Mouse (Mus musculus): ENCODE results near the gene Gbp2b. TPM values are rescaled to one million over a fixed set of nuclear protein-coding genes. Genes with fewer than 3 reads are reported as not detected.
"Not testable (repeated sequence)": the region's sequence is repeated elsewhere in the genome, so short reads cannot be mapped to it uniquely, and the experiment has no call there.

Gbp2b gene
- polyA plus RNA-seq, 1 experiment from 2014 or later, result 0.06 TPM

DNA sequence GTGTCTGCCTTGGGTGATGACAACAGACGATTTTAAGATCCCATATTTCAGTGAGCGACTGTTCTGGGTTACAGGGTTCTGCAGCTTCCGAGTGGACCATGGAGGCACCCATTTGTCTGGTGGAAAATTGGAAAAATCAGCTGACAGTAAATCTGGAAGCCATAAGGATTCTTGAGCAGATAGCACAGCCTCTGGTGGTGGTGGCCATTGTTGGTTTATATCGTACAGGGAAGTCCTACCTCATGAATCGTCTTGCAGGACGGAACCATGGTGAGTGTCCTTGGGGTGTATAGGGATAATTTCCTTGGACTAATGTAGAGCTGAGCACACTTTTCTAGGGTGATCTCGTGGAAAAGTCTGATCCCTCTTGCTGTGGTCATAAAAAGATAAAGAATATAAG is 33.0 kb upstream of the Gbp2b start:
- 83% methylated on average over 7 of the region's 7 CpGs for WGBS
- no peak overlapping the region for H3K4me3 ChIP-seq (ENCODE audit: low read depth, low read length)
- no peaks in the 10 kb centered on the region for H3K27me3 ChIP-seq (replicated peaks; ENCODE audit: control insufficient read depth, insufficient read depth, low read length)
- no peak for ATAC-seq (ENCODE audit: low read depth)
- H3K27ac ChIP-seq (replicated peaks; ENCODE audit: low read depth, low read length), result no peak overlapping the region
- H3K36me3 ChIP-seq (ENCODE audit: control insufficient read depth, insufficient read depth, low read length), result no peaks in the 10 kb centered on the region
- no peaks in the 10 kb centered on the region for H3K4me1 ChIP-seq (ENCODE audit: control insufficient read depth, insufficient read depth, low read length)
- no peak overlapping the region for H3K4me2 ChIP-seq (ENCODE audit: low read depth, low read length)
- no peaks in the 10 kb centered on the region for H3K9me3 ChIP-seq (ENCODE audit: control insufficient read depth, low read length)
- DNase-seq (ENCODE audit: low spot score), result no peak
- no peak overlapping the region for H3K9ac ChIP-seq (ENCODE audit: low read depth, low read length)

DNA sequence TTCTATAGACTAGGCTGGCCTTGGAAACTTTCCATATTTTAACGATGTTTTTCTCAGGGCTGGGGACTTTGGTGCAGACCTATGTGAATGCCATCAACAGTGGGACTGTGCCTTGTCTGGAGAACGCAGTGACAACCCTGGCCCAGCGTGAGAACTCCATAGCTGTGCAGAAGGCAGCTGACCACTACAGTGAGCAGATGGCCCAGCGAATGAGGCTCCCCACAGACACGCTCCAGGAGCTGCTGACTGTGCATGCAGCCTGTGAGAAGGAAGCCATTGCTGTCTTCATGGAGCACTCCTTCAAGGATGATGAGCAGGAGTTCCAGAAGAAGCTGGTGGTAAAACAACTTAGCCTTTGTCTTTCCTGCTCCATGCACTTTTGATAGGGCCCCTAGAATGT is 27.2 kb upstream of the Gbp2b start:
- ATAC-seq (ENCODE audit: low read depth), result not testable (repeated sequence)
- WGBS, result 66% methylated on average over 5 of the region's 5 CpGs

DNA sequence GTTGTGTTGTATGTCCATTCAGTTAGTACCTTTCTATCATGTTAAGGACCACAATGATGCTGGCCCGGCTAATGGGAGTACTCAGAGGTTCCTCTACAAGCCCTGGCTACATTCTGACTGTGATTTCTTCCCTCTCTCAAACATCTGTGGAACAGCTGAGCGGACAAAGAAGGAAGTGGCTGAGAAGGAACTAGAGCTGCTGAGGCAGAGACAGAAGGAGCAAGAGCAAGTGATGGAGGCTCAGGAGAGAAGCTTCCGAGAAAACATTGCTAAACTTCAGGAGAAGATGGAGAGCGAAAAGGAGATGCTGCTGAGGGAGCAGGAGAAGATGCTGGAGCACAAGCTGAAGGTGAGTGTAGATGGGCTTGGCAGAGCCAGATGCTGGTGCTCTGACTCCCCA is 23.9 kb upstream of the Gbp2b start:
- H3K4me1 ChIP-seq (ENCODE audit: control insufficient read depth, insufficient read depth, low read length), result no peaks in the 10 kb centered on the region
- no peak for DNase-seq (ENCODE audit: low spot score)
- no peak overlapping the region for H3K4me3 ChIP-seq (ENCODE audit: low read depth, low read length)
- no peaks in the 10 kb centered on the region for H3K9me3 ChIP-seq (ENCODE audit: control insufficient read depth, low read length)
- H3K9ac ChIP-seq (ENCODE audit: low read depth, low read length), result no peak overlapping the region
- WGBS, result 78% methylated on average over 4 of the region's 4 CpGs
- no peak overlapping the region for H3K4me2 ChIP-seq (ENCODE audit: low read depth, low read length)
- no peak for ATAC-seq (ENCODE audit: low read depth)
- H3K27me3 ChIP-seq (replicated peaks; ENCODE audit: control insufficient read depth, insufficient read depth, low read length), result no peaks in the 10 kb centered on the region
- H3K27ac ChIP-seq (replicated peaks; ENCODE audit: low read depth, low read length), result no peak overlapping the region
- no peaks in the 10 kb centered on the region for H3K36me3 ChIP-seq (ENCODE audit: control insufficient read depth, insufficient read depth, low read length)

More for the DNA sequence above, 27.2 kb upstream of the Gbp2b start:
- H3K27me3 ChIP-seq (replicated peaks; ENCODE audit: control insufficient read depth, insufficient read depth, low read length); H3K9me3 ChIP-seq (ENCODE audit: control insufficient read depth, low read length); H3K4me1 ChIP-seq (ENCODE audit: control insufficient read depth, insufficient read depth, low read length); H3K36me3 ChIP-seq (ENCODE audit: control insufficient read depth, insufficient read depth, low read length); H3K27ac ChIP-seq (replicated peaks; ENCODE audit: low read depth, low read length); H3K9ac ChIP-seq (ENCODE audit: low read depth, low read length); DNase-seq (ENCODE audit: low spot score); H3K4me3 ChIP-seq (ENCODE audit: low read depth, low read length); H3K4me2 ChIP-seq (ENCODE audit: low read depth, low read length): not testable (repeated sequence)

DNA sequence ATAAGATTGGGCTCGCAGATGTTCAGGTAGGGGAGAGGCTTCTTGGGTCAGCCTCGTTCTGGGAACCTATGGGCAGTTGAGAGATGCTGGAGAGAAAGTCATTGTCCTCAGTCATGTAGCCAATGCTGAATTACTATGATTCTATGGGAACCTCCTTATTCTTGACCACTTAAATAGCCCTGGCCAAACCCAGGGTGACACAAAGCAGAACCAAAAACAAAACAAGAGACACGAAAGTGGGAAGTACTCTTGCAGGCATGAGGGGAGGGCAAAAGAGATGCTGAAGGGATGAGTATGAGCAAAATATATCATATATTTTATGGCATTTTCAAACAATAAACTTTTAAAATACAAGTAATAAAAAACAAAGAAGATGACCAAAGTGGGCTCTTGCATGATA is 17.5 kb upstream of the Gbp2b start:
- no peaks in the 10 kb centered on the region for H3K27me3 ChIP-seq (replicated peaks; ENCODE audit: control insufficient read depth, insufficient read depth, low read length)
- H3K4me3 ChIP-seq (ENCODE audit: low read depth, low read length), result no peak overlapping the region
- ATAC-seq (ENCODE audit: low read depth), result no peak
- H3K9ac ChIP-seq (ENCODE audit: low read depth, low read length), result no peak overlapping the region
- H3K36me3 ChIP-seq (ENCODE audit: control insufficient read depth, insufficient read depth, low read length), result no peaks in the 10 kb centered on the region
- no peak overlapping the region for H3K4me2 ChIP-seq (ENCODE audit: low read depth, low read length)
- 74% methylated on average over 3 of the region's 3 CpGs for WGBS
- no peak for DNase-seq (ENCODE audit: low spot score)
- no peak overlapping the region for H3K27ac ChIP-seq (replicated peaks; ENCODE audit: low read depth, low read length)
- no peaks in the 10 kb centered on the region for H3K4me1 ChIP-seq (ENCODE audit: control insufficient read depth, insufficient read depth, low read length)
- no peaks in the 10 kb centered on the region for H3K9me3 ChIP-seq (ENCODE audit: control insufficient read depth, low read length)

DNA sequence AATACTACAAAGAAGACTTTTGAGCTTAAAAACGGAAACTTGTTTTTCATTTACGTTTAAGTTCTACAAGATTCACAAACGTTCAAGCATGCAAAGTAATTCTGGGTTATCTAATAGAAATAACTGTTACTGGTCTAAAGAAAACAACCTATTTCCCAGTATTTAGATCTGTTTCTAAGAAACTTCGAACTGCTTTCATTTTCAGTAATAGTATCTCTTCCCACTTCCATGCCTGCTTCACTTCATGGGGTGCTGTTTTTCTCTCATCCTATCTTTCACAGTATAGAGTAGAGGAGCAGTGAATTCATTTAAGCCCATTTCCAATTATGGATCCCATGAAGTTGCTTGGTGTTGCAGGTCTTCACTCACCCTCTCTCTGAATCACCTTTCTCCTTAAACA is 16.3 kb upstream of the Gbp2b start:
- Histone ChIP-seq H3K9me3 (ENCODE audit: control insufficient read depth, low read length) (no peaks in the 10 kb centered on the region), H3K4me3 (ENCODE audit: low read depth, low read length) (no peak overlapping the region), H3K4me1 (ENCODE audit: control insufficient read depth, insufficient read depth, low read length) (no peaks in the 10 kb centered on the region), H3K4me2 (ENCODE audit: low read depth, low read length) (no peak overlapping the region), H3K27ac (replicated peaks; ENCODE audit: low read depth, low read length) (no peak overlapping the region), H3K9ac (ENCODE audit: low read depth, low read length) (no peak overlapping the region), H3K27me3 (replicated peaks; ENCODE audit: control insufficient read depth, insufficient read depth, low read length) (no peaks in the 10 kb centered on the region), H3K36me3 (ENCODE audit: control insufficient read depth, insufficient read depth, low read length) (no peaks in the 10 kb centered on the region)
- no peak for DNase-seq (ENCODE audit: low spot score)
- WGBS, result 85% methylated on average over 4 of the region's 4 CpGs
- ATAC-seq (ENCODE audit: low read depth), result no peak

DNA sequence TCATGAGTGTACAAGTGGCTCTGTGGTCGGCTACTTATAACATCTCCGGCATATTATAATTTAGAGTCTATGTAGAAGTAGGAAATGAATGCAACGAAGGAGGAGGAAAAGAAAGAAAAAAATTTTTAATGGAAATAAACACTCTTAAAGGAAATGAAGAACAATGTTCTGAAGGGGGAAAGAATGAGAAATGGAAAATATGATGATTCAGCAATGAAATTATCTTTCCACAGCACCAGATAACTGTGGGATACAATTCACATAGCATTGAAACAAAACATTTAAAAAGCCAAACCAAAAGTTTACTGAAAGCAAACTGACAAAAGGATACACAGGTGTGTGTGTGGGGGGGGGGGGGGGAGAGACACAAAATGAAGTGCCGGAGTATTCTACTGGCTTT is 11.6 kb upstream of the Gbp2b start:
- DNase-seq (ENCODE audit: low spot score) (no peak), ATAC-seq (ENCODE audit: low read depth) (no peak)

DNA sequence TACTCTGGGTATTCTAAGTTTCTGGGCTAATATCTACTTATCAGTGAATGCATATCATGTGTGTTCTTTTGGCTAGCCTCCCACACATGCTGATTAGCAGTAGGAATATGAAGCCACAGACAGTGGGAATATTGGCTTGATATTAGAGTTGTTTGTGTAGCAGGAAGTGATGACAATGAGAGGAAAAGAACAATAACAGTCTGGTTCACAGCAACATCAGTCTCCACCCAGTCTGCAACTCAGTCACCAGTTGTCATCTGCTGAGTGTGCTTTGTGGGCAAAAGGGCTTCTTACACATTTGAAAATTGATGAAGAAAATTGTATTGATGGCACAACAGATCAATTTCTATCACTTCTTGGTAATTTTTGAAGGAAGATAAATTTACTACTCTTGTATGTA is 7.3 kb upstream of the Gbp2b start:
- no peak overlapping the region for H3K27ac ChIP-seq (replicated peaks; ENCODE audit: low read depth, low read length)
- ATAC-seq (ENCODE audit: low read depth) (no peak), DNase-seq (ENCODE audit: low spot score) (no peak)
- H3K9me3 ChIP-seq (ENCODE audit: control insufficient read depth, low read length), result no peaks in the 10 kb centered on the region
- no peak overlapping the region for H3K9ac ChIP-seq (ENCODE audit: low read depth, low read length)
- H3K36me3 ChIP-seq (ENCODE audit: control insufficient read depth, insufficient read depth, low read length), result no peaks in the 10 kb centered on the region
- no peak overlapping the region for H3K4me3 ChIP-seq (ENCODE audit: low read depth, low read length)
- no peaks in the 10 kb centered on the region for H3K4me1 ChIP-seq (ENCODE audit: control insufficient read depth, insufficient read depth, low read length)
- no peak overlapping the region for H3K4me2 ChIP-seq (ENCODE audit: low read depth, low read length)
- no peaks in the 10 kb centered on the region for H3K27me3 ChIP-seq (replicated peaks; ENCODE audit: control insufficient read depth, insufficient read depth, low read length)

More for the DNA sequence above, 11.6 kb upstream of the Gbp2b start:
- H3K27me3 ChIP-seq (replicated peaks; ENCODE audit: control insufficient read depth, insufficient read depth, low read length), result no peaks in the 10 kb centered on the region
- no peak overlapping the region for H3K27ac ChIP-seq (replicated peaks; ENCODE audit: low read depth, low read length)
- H3K36me3 ChIP-seq (ENCODE audit: control insufficient read depth, insufficient read depth, low read length), result no peaks in the 10 kb centered on the region
- no peak overlapping the region for H3K4me2 ChIP-seq (ENCODE audit: low read depth, low read length)
- no peak overlapping the region for H3K4me3 ChIP-seq (ENCODE audit: low read depth, low read length)
- no peaks in the 10 kb centered on the region for H3K9me3 ChIP-seq (ENCODE audit: control insufficient read depth, low read length)
- WGBS, result 87% methylated on average over 4 of the region's 4 CpGs
- H3K9ac ChIP-seq (ENCODE audit: low read depth, low read length), result no peak overlapping the region
- no peaks in the 10 kb centered on the region for H3K4me1 ChIP-seq (ENCODE audit: control insufficient read depth, insufficient read depth, low read length)

DNA sequence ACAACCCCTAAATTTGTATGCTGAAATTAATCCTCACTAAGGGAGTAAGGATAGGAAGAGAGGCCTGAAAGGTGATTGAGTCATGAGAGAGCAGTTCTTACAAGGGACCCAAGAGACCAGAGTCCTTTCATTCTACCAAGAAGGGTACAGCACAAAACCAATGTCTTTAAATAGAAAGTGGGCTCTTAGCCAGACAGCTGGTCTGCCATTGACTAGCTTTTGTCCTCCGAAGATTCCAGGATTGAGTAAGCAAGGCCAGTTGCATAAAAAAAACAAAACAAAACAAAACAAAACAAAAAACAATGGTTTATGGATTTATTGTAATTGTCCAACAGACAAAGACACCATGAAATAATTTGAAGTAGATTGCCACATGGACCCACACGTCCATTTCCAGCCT is 5.8 kb upstream of the Gbp2b start:
- no peak overlapping the region for H3K4me2 ChIP-seq (ENCODE audit: low read depth, low read length)
- H3K4me3 ChIP-seq (ENCODE audit: low read depth, low read length), result no peak overlapping the region
- no peak overlapping the region for H3K27ac ChIP-seq (replicated peaks; ENCODE audit: low read depth, low read length)
- H3K27me3 ChIP-seq (replicated peaks; ENCODE audit: control insufficient read depth, insufficient read depth, low read length), result no peaks in the 10 kb centered on the region
- H3K9me3 ChIP-seq (ENCODE audit: control insufficient read depth, low read length), result no peaks in the 10 kb centered on the region
- no peak overlapping the region for H3K9ac ChIP-seq (ENCODE audit: low read depth, low read length)
- DNase-seq (ENCODE audit: low spot score), result no peak
- 80% methylated on average over 2 of the region's 2 CpGs for WGBS
- H3K4me1 ChIP-seq (ENCODE audit: control insufficient read depth, insufficient read depth, low read length), result no peaks in the 10 kb centered on the region
- H3K36me3 ChIP-seq (ENCODE audit: control insufficient read depth, insufficient read depth, low read length), result no peaks in the 10 kb centered on the region
- no peak for ATAC-seq (ENCODE audit: low read depth)

DNA sequence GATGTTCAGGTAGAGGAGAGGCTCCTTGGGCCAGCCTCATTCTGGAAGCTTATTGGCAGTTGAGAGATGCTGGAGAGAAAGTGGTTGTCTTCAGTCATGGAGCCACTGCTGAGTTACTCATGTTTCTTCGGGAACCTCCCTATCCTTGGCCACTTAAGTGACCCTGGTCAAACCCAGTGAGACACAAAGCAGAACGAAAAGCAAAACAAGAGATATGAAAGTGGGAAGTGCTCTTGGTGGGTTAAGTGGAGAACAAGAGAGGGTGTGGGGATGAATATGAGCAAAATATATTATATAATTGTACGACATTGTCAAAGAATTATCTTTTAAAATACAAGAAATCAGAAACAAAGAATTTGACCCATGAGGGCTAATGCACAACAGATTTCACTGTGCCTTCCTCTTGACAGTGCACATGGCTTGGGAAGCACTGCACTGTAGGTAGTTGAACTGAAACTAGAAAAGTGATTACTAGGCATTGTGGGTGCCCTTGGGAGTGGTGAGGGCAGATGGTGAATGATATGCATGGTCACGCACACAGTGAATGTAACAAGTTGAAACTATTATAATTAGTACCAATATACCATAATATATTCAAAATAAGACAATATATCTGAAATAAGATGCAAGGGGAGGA is 4.1 kb upstream of the Gbp2b start:
- H3K9me3 ChIP-seq (ENCODE audit: control insufficient read depth, low read length), result no peaks in the 10 kb centered on the region
- no peaks in the 10 kb centered on the region for H3K36me3 ChIP-seq (ENCODE audit: control insufficient read depth, insufficient read depth, low read length)
- no peak overlapping the region for H3K4me2 ChIP-seq (ENCODE audit: low read depth, low read length)
- DNase-seq (ENCODE audit: low spot score) (no peak), ATAC-seq (ENCODE audit: low read depth) (no peak)
- no peaks in the 10 kb centered on the region for H3K27me3 ChIP-seq (replicated peaks; ENCODE audit: control insufficient read depth, insufficient read depth, low read length)
- H3K4me3 ChIP-seq (ENCODE audit: low read depth, low read length), result no peak overlapping the region
- no peak overlapping the region for H3K9ac ChIP-seq (ENCODE audit: low read depth, low read length)
- 78% methylated on average over 4 of the region's 4 CpGs for WGBS
- H3K27ac ChIP-seq (replicated peaks; ENCODE audit: low read depth, low read length), result no peak overlapping the region
- no peaks in the 10 kb centered on the region for H3K4me1 ChIP-seq (ENCODE audit: control insufficient read depth, insufficient read depth, low read length)
